Mouse (Mus musculus): ENCODE measurements around the gene Csmd2. TPM values are rescaled to one million over a fixed set of nuclear protein-coding genes. Genes with fewer than 3 reads are reported as not detected.

Gene Csmd2
- total RNA-seq (2018; cell fraction: chromatin; rRNA removed), result not detected
- not detected for total RNA-seq (2018; cell fraction: cytosol; rRNA removed)
- total RNA-seq (2018; cell fraction: nucleus; rRNA removed), result under 1 TPM in 1 of 26 experiments, not detected in 25; 0.19 TPM
- not detected in 3 replicates for polyA plus RNA-seq (2018)

- 6% methylated on average over 47 of the region's 65 CpGs for WGBS (ENCODE audit: missing documents)
- H3K79me2 ChIP-seq (ENCODE audit: inconsistent target), result no peaks in the 10 kb centered on the region
- no peak within 1 kb of the TSS for H3K4me3 ChIP-seq (ENCODE audit: inconsistent target)
These were observed at the start of gene Csmd2 for GRCm38 (mm10) chr4:127987784-127988455. Gene Csmd2, plus strand, starts transcription at chr4:127987857.

GRCm38 (mm10) chr4:127947696-127948095, 40.0 kb upstream of the Csmd2 start:
- WGBS (ENCODE audit: missing documents), result 51% methylated on average over 2 of the region's 2 CpGs
- H3K36me3 ChIP-seq (ENCODE audit: inconsistent target), result no peaks in the 10 kb centered on the region
- no peak overlapping the region for H3K27ac ChIP-seq
- no peak overlapping the region for H3K4me3 ChIP-seq (ENCODE audit: inconsistent target)
- H3K79me2 ChIP-seq (ENCODE audit: inconsistent target), result no peaks in the 10 kb centered on the region

More at GRCm38 (mm10) chr4:127987784-127988455, at the start of gene Csmd2:
- no peak within 1 kb of the TSS for H3K27ac ChIP-seq
- H3K36me3 ChIP-seq (ENCODE audit: inconsistent target), result no peaks in the 10 kb centered on the region

- Histone ChIP-seq H3K4me3 (ENCODE audit: inconsistent target) (no peak overlapping the region), H3K27ac (no peak overlapping the region), H3K79me2 (ENCODE audit: inconsistent target) (no peaks in the 10 kb centered on the region), H3K36me3 (ENCODE audit: inconsistent target) (no peaks in the 10 kb centered on the region)
- 61% methylated on average over 10 of the region's 10 CpGs for WGBS (ENCODE audit: missing documents)
These were observed 34.5 kb upstream of the Csmd2 start for GRCm38 (mm10) chr4:127953006-127953710.

- 9% methylated on average over 7 of the region's 7 CpGs for WGBS (ENCODE audit: missing documents)
- H3K36me3 ChIP-seq (ENCODE audit: inconsistent target), result no peaks in the 10 kb centered on the region
- H3K79me2 ChIP-seq (ENCODE audit: inconsistent target), result no peaks in the 10 kb centered on the region
- H3K27ac ChIP-seq, result no peak overlapping the region
- no peak overlapping the region for H3K4me3 ChIP-seq (ENCODE audit: inconsistent target)
These were observed 18.6 kb upstream of the Csmd2 start for GRCm38 (mm10) chr4:127969101-127969500.

- H3K36me3 ChIP-seq (ENCODE audit: inconsistent target), result no peaks in the 10 kb centered on the region
- WGBS (ENCODE audit: missing documents), result 15% methylated on average over 7 of the region's 7 CpGs
- H3K79me2 ChIP-seq (ENCODE audit: inconsistent target), result no peaks in the 10 kb centered on the region
- H3K4me3 ChIP-seq (ENCODE audit: inconsistent target), result no peak overlapping the region
- H3K27ac ChIP-seq, result no peak overlapping the region
These were observed 17.6 kb upstream of the Csmd2 start for GRCm38 (mm10) chr4:127970018-127970421.

- 11% methylated on average over 39 of the region's 39 CpGs for WGBS (ENCODE audit: missing documents)
- no peak within 1 kb of the TSS for H3K27ac ChIP-seq
- H3K4me3 ChIP-seq (ENCODE audit: inconsistent target), result no peak within 1 kb of the TSS
- H3K36me3 ChIP-seq (ENCODE audit: inconsistent target), result no peaks in the 10 kb centered on the region
- H3K79me2 ChIP-seq (ENCODE audit: inconsistent target), result no peaks in the 10 kb centered on the region
These were observed 16.5 kb upstream of the Csmd2 start, which contains the start of gene CK137956 for GRCm38 (mm10) chr4:127970901-127971868. Gene CK137956, minus strand, starts transcription at chr4:127970951.

GRCm38 (mm10) chr4:127972976-127973375, 14.7 kb upstream of the Csmd2 start:
- 76% methylated on average over 3 of the region's 3 CpGs for WGBS (ENCODE audit: missing documents)
- Histone ChIP-seq H3K79me2 (ENCODE audit: inconsistent target) (no peaks in the 10 kb centered on the region), H3K27ac (no peak overlapping the region), H3K4me3 (ENCODE audit: inconsistent target) (no peak overlapping the region), H3K36me3 (ENCODE audit: inconsistent target) (no peaks in the 10 kb centered on the region)

GRCm38 (mm10) chr4:127981125-127981524, 6.5 kb upstream of the Csmd2 start:
- Histone ChIP-seq H3K79me2 (ENCODE audit: inconsistent target) (no peaks in the 10 kb centered on the region), H3K27ac (no peak overlapping the region), H3K4me3 (ENCODE audit: inconsistent target) (no peak overlapping the region), H3K36me3 (ENCODE audit: inconsistent target) (no peaks in the 10 kb centered on the region)
- 87% methylated on average over 6 of the region's 6 CpGs for WGBS (ENCODE audit: missing documents)

GRCm38 (mm10) chr4:127984426-127984825, 3.2 kb upstream of the Csmd2 start:
- H3K27ac ChIP-seq, result no peak overlapping the region
- WGBS (ENCODE audit: missing documents), result 78% methylated on average over 2 of the region's 2 CpGs
- no peak overlapping the region for H3K4me3 ChIP-seq (ENCODE audit: inconsistent target)
- no peaks in the 10 kb centered on the region for H3K79me2 ChIP-seq (ENCODE audit: inconsistent target)
- no peaks in the 10 kb centered on the region for H3K36me3 ChIP-seq (ENCODE audit: inconsistent target)

GRCm38 (mm10) chr4:127985874-127986273, 1.8 kb upstream of the Csmd2 start:
- Histone ChIP-seq H3K4me3 (ENCODE audit: inconsistent target) (no peak overlapping the region), H3K36me3 (ENCODE audit: inconsistent target) (no peaks in the 10 kb centered on the region), H3K27ac (no peak overlapping the region), H3K79me2 (ENCODE audit: inconsistent target) (no peaks in the 10 kb centered on the region)
- WGBS (ENCODE audit: missing documents), result 16% methylated on average over 10 of the region's 10 CpGs

- no peaks in the 10 kb centered on the region for H3K79me2 ChIP-seq (ENCODE audit: inconsistent target)
- no peak overlapping the region for H3K4me3 ChIP-seq (ENCODE audit: inconsistent target)
- no peak overlapping the region for H3K27ac ChIP-seq
- H3K36me3 ChIP-seq (ENCODE audit: inconsistent target), result no peaks in the 10 kb centered on the region
- 14% methylated on average over 25 of the region's 25 CpGs for WGBS (ENCODE audit: missing documents)
These were observed 1.1 kb upstream of the Csmd2 start for GRCm38 (mm10) chr4:127986491-127987075.

GRCm38 (mm10) chr4:127987270-127987669, 387 bp upstream of the Csmd2 start:
- Histone ChIP-seq H3K79me2 (ENCODE audit: inconsistent target) (no peaks in the 10 kb centered on the region), H3K27ac (no peak overlapping the region), H3K4me3 (ENCODE audit: inconsistent target) (no peak overlapping the region), H3K36me3 (ENCODE audit: inconsistent target) (no peaks in the 10 kb centered on the region)
- 11% methylated on average over 9 of the region's 10 CpGs for WGBS (ENCODE audit: missing documents)

- no peak overlapping the region for H3K27ac ChIP-seq
- H3K4me3 ChIP-seq (ENCODE audit: inconsistent target), result no peak overlapping the region
- no peaks in the 10 kb centered on the region for H3K79me2 ChIP-seq (ENCODE audit: inconsistent target)
- WGBS (ENCODE audit: missing documents), result 7% methylated on average over 37 of the region's 39 CpGs
- no peaks in the 10 kb centered on the region for H3K36me3 ChIP-seq (ENCODE audit: inconsistent target)
These were observed 996 bp downstream of the Csmd2 start for GRCm38 (mm10) chr4:127988526-127989180.

Measured in macrophage (primary cell).